Mouse (Mus musculus): ENCODE data around the gene Pdcd2l. TPM values are rescaled to one million over a fixed set of nuclear protein-coding genes. Genes with fewer than 3 reads are reported as not detected.
"Not testable (repeated sequence)": the region's sequence is repeated elsewhere in the genome, so short reads cannot be mapped to it uniquely, and the experiment has no call there.

Gene Pdcd2l
- total RNA-seq, 1 experiment from 2014 or later = 36.0 TPM

DNA sequence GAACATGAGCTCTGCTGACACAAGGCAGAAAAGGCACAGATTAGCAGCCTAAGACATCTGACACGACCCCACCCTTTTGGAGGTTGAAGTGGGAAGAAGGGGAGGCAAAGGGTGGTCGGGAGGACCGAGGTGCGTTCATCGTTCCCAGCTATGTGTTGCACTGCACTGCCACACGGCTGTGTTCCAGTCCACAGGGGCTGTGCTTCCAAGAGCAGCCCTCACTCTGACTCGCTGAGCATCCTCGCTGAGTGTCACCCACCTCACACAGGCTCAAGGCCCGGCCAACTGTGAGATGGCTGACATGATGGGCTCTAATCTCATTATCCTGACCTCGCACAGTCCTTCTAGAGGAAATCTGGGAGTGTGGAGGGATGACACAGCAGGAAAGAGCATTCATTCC, 20.0 kb upstream of the Pdcd2l start:
- ATAC-seq (replicated peaks; ENCODE audit: insufficient number of reproducible peaks, low FRiP score, low TSS enrichment, poor library complexity, severe bottlenecking) = no peak

GRCm38 (mm10) chr7:34215481-34215880, 19.0 kb upstream of the Pdcd2l start:
- no peak for ATAC-seq (replicated peaks; ENCODE audit: insufficient number of reproducible peaks, low FRiP score, low TSS enrichment, poor library complexity, severe bottlenecking)

GRCm38 (mm10) chr7:34214644-34215043, 18.2 kb upstream of the Pdcd2l start:
- ATAC-seq (replicated peaks; ENCODE audit: insufficient number of reproducible peaks, low FRiP score, low TSS enrichment, poor library complexity, severe bottlenecking) = peak; percentile 49

- ATAC-seq (replicated peaks; ENCODE audit: insufficient number of reproducible peaks, low FRiP score, low TSS enrichment, poor library complexity, severe bottlenecking) = no peak
Measured at GRCm38 (mm10) chr7:34213281-34213680, 16.8 kb upstream of the Pdcd2l start.

DNA sequence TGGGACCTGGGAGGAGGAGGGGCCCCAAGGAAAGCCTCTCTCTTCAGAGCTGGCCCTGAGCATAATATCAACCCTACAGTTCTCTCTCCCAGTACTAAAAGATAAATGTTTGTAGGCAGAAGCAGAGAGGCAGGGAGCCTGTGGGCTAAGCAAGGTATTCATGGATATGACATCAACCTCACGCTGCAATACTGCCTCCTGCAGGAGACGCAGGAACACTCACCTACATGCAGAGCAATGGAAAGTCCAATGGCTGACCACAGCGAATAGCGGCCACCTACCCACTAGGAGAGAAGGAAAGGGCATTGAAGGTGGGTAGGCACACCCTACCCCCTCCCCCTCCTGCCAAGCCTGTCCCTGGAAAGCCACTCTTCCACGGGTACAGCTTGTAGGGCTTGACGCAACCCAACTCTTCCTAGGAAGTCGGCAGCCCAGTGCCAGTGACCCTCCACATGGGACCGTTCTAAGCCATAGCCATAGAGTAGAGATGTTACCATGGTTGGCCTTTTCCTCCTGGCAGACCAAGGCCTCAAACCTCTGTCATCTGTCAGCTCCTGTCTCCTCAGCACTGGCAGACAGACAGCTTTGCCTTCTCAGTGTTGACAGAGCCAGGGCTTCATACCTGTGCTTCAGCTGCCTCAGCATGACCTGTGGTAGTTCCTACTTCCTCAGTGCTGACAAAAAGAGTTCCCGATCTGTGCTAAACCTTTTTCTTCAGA, 11.7 kb upstream of the Pdcd2l start:
- no peak for ATAC-seq (replicated peaks; ENCODE audit: insufficient number of reproducible peaks, low FRiP score, low TSS enrichment, poor library complexity, severe bottlenecking)

- no peak for ATAC-seq (replicated peaks; ENCODE audit: insufficient number of reproducible peaks, low FRiP score, low TSS enrichment, poor library complexity, severe bottlenecking)
Measured at GRCm38 (mm10) chr7:34206331-34206730, 9.9 kb upstream of the Pdcd2l start.

GRCm38 (mm10) chr7:34202147-34202546, 5.7 kb upstream of the Pdcd2l start:
- not testable (repeated sequence) for ATAC-seq (replicated peaks; ENCODE audit: insufficient number of reproducible peaks, low FRiP score, low TSS enrichment, poor library complexity, severe bottlenecking)

- no peak for ATAC-seq (replicated peaks; ENCODE audit: insufficient number of reproducible peaks, low FRiP score, low TSS enrichment, poor library complexity, severe bottlenecking)
Measured at GRCm38 (mm10) chr7:34200829-34201228, 4.4 kb upstream of the Pdcd2l start.

- ATAC-seq (replicated peaks; ENCODE audit: insufficient number of reproducible peaks, low FRiP score, low TSS enrichment, poor library complexity, severe bottlenecking) = peak; percentile 62
Measured at GRCm38 (mm10) chr7:34198346-34198745, 1.9 kb upstream of the Pdcd2l start.

DNA sequence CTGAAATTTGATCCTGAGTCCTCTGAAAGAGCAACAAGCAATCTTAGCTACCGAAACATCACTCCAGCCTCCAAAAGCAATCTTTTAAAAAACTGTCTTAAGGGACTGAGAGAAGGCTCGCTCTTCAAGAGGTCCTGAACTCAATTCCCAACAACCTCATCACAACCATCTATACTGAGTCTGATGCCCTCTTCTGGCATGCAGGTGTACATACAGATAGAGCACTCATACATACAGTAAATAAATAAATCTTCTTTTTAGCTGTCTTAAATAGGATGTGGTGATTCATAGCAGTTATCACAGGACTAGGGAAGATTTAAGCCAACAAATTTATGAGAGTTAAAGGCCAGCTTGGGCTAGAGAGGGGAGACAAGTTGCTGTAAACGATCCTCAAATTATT, 829 bp downstream of the Pdcd2l start:
- ATAC-seq (replicated peaks; ENCODE audit: insufficient number of reproducible peaks, low FRiP score, low TSS enrichment, poor library complexity, severe bottlenecking) = no peak

DNA sequence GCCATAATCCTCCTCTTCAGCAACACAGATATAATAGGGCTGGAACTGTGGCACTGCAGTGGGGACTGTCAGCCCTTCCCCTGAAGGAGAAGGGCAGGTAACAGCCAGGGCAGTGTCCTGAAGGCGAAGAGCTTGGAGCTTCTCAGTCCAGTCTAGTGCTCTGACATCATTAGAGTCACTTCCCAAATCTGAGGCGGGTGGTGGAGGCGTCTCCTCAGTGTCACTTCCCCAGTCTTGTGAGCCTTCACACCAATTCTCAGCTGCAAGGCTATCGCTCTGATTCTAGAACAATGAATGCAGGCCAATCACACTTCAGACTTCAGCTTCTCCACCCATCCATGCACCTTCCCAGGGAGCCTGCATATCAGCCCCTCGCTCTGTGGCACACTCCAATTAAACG, 3.6 kb downstream of the Pdcd2l start:
- peak; percentile 83 for ATAC-seq (replicated peaks; ENCODE audit: insufficient number of reproducible peaks, low FRiP score, low TSS enrichment, poor library complexity, severe bottlenecking)

GRCm38 (mm10) chr7:34189376-34189989, 7.0 kb downstream of the Pdcd2l start:
- ATAC-seq (replicated peaks; ENCODE audit: insufficient number of reproducible peaks, low FRiP score, low TSS enrichment, poor library complexity, severe bottlenecking) = peak; percentile 75

DNA sequence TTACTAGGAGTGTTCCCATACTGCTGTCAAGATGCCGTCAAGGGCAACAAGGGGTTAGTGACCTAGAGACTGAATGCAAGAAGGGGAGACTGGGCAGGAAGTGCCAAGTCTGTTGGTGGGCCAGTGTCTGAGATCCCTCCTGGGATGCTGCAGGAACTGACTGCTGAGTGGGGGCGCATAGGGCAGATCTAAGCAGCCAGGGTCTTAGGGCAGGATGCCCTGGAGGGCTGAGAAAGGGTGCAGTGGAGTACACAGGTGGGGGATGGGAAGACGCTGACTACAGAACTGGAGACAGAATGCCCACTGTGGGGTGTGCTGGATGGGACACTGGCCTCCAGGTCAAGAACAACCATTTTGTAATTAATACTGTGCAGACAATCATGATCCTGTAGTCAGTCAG, 12.7 kb downstream of the Pdcd2l start:
- no peak for ATAC-seq (replicated peaks; ENCODE audit: insufficient number of reproducible peaks, low FRiP score, low TSS enrichment, poor library complexity, severe bottlenecking)

- ATAC-seq (replicated peaks; ENCODE audit: insufficient number of reproducible peaks, low FRiP score, low TSS enrichment, poor library complexity, severe bottlenecking) = no peak
Measured at GRCm38 (mm10) chr7:34183356-34183755, 13.1 kb downstream of the Pdcd2l start.

DNA sequence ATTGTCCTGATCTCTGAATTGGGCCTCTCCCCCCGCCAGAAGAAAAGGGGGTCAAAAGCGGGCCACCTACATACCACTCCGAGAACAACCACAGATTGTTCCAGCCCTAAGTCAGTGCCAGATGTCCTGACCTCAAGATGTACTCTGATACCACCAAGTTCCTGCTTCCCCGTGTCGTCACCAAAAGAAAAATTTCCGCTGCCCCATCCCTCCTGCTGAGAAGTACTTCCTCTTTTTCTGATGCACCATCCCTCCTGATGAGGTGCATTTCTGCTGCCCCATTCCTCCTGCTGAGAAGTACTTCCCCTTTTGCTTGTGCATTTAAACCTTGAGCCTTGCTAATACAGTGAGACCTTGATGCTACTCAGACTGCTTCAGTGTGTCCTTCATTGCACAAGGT, 20.2 kb downstream of the Pdcd2l start:
- not testable (repeated sequence) for ATAC-seq (replicated peaks; ENCODE audit: insufficient number of reproducible peaks, low FRiP score, low TSS enrichment, poor library complexity, severe bottlenecking)

GRCm38 (mm10) chr7:34172251-34172650, 24.2 kb downstream of the Pdcd2l start:
- no peak for ATAC-seq (replicated peaks; ENCODE audit: insufficient number of reproducible peaks, low FRiP score, low TSS enrichment, poor library complexity, severe bottlenecking)

GRCm38 (mm10) chr7:34169454-34169853, 27.0 kb downstream of the Pdcd2l start, which contains the start of gene Uba2:
Gene Uba2 (minus strand): TSS chr7:34169599.
- no peak for ATAC-seq (replicated peaks; ENCODE audit: insufficient number of reproducible peaks, low FRiP score, low TSS enrichment, poor library complexity, severe bottlenecking)

GRCm38 (mm10) chr7:34168470-34169251, 27.8 kb downstream of the Pdcd2l start:
- ATAC-seq (replicated peaks; ENCODE audit: insufficient number of reproducible peaks, low FRiP score, low TSS enrichment, poor library complexity, severe bottlenecking) = peak; percentile 92

DNA sequence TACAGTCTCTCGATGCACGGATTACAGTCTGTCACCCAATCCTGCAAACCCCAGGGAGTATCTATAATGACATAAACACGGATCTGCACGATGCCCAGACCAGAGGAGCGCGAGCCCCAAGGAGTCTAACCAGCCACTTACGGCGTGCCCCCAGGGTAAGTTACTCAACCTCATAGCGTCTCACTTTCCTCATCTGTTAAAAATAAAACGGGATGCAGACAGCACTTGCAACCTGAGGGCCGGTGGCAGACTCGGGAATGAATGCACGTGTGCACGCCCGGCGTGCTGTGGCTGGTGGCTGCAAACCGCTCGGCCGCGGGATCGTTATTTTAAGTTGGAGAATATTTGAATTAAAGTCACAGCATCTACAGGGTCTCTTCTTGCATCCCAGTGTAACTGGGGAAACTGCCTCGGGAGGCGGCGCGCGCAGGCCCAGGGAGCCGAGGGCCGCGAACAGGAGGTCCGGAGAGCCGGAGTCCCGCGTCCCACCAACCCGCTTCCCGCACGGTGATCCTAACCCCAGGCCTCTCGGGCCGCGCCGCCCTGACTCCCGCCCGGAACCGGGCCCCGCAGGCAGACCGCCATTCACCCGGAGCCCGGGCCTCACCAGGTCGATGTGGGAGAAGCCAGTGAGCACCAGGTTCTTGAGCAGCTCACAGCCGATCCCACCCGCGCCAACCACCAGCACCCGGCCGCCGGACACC, 28.5 kb downstream of the Pdcd2l start:
- peak; percentile 27 for ATAC-seq (replicated peaks; ENCODE audit: insufficient number of reproducible peaks, low FRiP score, low TSS enrichment, poor library complexity, severe bottlenecking)
